Mouse (Mus musculus): Measurements from ENCODE around the gene Gramd1c.

DNA sequence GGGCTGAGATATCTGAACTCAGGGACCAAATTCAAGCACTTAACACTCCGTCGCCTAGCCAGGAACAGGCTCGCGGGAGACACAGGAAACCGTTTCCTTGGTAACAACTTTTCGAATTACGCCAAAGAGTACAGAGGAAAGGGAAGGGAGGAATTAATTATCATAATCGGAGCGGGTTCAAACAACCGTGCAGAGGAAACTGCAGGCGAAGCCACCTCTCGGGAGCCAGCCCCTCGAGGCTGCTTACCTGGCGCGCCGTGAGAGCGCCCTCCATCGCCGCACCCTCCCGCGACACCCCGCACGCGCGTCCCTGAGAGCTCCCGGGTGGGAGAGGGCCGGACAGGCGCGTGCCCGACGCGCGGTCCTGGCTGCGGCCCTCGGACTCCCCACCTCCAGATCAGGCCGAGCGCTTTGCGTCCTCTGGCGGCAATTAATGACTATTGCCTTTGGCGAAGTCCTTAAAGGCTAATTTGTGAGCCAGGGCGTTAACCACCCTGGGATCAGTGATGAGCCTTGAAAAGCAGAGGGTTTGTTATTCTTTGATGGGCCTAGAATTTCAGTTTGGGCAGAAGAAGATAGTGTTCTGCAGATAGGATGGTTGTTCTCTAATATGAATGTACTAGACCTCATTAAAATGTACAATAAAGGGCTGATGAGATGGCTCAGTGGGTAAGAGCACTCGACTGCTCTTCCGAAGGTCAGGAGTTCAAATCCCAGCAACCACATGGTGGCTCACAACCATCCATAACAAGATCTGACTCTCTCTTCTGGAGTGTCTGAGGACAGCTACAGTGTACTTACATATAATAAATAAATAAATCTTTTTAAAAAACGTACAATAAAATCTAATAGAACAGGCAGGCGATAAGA is at the start of gene Gramd1c:
- TF ChIP-seq CTCF (IDR thresholded peaks at IDR 0.05; ENCODE audit: low read depth, low read length) (peak; percentile 39), POLR2A (IDR thresholded peaks at IDR 0.05; ENCODE audit: borderline replicate concordance, low read depth, low read length) (no peak)
